Mouse (Mus musculus) Muller cell, postnatal 12 days (primary cell): ENCODE results near the gene Lsr.

Experiments used
- DNase-seq: peaks from one replicate; pipeline ENCODE4 v3.0.0-alpha.2; 2015; ENCODE audit errors: inconsistent ontology term

Lsr gene

GRCm38 (mm10) chr7:30973251-30973500 lies at the start of gene Lsr:
Lsr (minus strand) TSS chr7:30973464.
- no peak for DNase-seq

- DNase-seq = peak; percentile 71
These were observed 44.0 kb upstream of the Lsr start for GRCm38 (mm10) chr7:31017104-31017901.

DNA sequence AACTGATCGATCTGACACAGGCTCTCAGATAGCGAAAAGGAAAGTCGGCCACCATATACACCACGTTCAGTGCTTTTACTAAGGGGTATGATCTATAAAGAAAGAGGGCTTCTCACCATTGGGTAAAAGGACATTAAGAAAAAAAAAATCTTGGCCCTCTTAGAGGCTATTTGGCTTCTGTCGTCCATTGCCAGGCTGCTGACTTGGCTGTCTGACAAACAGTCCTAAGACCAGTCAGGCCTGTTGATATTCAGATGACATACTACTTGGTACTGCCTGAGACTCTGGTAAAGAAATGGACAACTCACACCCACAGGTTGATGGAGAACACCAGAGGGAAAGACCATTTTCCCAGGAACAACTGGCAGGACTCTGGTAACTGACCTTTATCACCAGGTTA lies 39.7 kb upstream of the Lsr start:
- DNase-seq = no peak

- DNase-seq = no peak
These were observed 35.6 kb upstream of the Lsr start for GRCm38 (mm10) chr7:31008889-31009288.

- no peak for DNase-seq
These were observed 34.9 kb upstream of the Lsr start for GRCm38 (mm10) chr7:31008175-31008574.

- no peak for DNase-seq
These were observed 34.5 kb upstream of the Lsr start for GRCm38 (mm10) chr7:31007775-31008174.

DNA sequence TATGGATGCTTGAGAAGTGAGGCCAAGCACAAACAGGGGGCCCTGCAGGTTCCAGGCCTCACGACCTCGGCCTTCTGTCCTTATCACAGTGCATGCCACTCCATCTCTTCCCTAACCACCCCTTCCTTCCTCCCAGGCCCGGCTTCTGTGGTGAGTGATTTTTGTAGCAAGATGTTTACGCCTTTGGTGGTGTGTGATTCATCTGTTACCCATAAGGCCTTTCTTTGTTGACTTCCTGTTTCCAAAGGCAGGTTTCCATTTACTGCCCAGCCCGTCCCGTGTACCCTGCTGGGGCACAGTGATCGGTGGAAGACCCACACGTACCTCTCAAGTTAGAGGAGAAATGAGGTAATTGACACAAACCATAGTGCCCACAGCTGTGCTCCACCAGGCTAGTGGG lies 29.4 kb upstream of the Lsr start:
- DNase-seq = no peak

- DNase-seq = peak; percentile 51
These were observed 27.3 kb upstream of the Lsr start for GRCm38 (mm10) chr7:31000505-31001020.

- DNase-seq = no peak
These were observed 23.2 kb upstream of the Lsr start for GRCm38 (mm10) chr7:30996491-30996890.

- peak; percentile 50 for DNase-seq
These were observed 20.7 kb upstream of the Lsr start for GRCm38 (mm10) chr7:30993986-30994385.

GRCm38 (mm10) chr7:30992148-30992547 lies 18.9 kb upstream of the Lsr start:
- no peak for DNase-seq

DNA sequence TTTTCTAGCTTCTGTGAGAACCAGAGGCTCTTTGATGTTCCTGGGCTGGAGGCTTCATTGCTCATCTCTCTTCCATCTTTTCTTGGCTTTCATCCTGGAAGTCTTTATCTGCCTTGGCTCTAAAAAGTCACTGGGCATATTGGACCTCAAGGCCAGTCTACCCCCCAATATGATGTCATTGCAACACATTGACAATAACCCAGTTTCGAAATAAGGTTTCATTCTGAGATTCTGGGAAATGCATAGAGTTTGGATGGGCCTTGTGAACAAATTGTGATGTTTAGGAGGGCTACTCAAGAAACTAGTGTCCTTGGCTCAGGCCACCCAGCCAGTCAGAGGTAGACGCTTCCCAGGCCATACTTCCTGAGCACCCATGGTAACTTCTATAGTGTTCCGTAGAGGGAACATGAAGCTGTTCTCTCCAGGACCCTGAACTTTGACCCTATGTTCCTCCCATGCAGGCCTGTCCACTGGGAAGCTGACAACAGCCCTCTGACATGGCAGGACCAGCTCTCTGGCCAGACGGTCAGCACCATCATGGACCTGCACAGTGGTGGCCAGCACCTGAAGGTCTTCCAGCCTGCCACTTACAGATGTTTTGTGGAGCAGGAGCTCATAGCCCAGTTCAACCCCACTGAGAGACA lies 15.4 kb upstream of the Lsr start:
- DNase-seq = no peak

DNA sequence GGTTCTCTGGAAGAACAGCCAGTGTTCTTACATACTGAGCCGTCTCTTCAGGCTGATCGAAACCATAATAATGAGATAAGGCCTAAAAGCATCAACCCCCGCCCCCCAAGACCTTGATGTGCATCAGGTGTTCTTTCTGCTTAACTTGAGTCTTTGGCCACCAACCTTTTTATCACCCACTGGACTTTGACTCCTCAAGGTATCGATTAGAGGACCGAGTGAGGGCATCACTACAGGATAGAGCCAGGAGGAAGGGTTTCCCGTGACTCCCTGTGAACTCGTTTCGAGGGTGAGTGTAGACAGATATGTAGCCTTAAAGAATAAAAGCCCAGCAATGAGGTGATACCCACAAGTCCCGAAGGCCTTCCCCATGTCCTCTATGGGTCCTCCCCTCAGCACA lies 12.1 kb upstream of the Lsr start:
- DNase-seq = no peak

- no peak for DNase-seq
These were observed 8.4 kb upstream of the Lsr start for GRCm38 (mm10) chr7:30981703-30982102.

DNA sequence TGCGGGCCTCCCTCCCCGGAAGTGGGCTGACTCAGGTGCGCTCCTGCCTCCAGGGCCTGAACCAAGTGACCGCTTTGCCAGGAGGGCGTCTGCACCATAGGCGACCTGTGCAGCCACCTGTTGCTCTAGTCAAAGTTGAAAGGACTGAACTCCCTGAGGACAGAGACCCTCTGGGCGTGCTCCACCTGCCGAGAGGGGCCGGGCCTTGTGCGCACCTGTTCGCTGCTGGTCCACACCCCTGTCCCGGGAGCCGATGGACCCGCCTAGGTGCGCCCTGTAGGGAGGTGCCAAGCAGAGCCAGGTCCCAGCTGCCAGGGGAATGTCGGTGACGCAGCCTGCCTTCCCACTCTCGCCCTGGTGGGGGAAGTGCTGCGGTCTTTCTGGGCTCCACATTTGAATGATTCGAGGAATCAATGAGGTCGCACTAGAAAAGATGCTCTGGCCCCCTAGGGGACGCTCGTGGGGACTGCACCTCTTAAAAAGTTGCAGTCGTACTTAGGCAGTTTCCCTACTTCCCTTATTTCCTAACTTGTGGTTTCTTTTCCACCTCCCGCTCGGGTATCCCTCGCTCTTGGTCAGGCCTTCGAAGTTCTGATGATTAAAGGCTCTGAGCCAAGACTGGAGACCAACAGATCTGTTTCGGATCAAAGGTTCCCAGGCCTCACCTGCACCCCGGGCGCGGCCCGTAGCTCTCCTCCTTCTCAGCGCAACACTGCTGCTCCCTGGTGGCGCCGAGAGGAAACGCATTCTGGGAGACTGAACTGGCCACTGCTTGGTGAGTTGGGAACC lies 431 bp upstream of the Lsr start, which contains the start of gene Fam187b:
TSS of gene Fam187b (plus strand) at position 290 of the 789 bp plus-strand sequence.
- peak; percentile 94 for DNase-seq

DNA sequence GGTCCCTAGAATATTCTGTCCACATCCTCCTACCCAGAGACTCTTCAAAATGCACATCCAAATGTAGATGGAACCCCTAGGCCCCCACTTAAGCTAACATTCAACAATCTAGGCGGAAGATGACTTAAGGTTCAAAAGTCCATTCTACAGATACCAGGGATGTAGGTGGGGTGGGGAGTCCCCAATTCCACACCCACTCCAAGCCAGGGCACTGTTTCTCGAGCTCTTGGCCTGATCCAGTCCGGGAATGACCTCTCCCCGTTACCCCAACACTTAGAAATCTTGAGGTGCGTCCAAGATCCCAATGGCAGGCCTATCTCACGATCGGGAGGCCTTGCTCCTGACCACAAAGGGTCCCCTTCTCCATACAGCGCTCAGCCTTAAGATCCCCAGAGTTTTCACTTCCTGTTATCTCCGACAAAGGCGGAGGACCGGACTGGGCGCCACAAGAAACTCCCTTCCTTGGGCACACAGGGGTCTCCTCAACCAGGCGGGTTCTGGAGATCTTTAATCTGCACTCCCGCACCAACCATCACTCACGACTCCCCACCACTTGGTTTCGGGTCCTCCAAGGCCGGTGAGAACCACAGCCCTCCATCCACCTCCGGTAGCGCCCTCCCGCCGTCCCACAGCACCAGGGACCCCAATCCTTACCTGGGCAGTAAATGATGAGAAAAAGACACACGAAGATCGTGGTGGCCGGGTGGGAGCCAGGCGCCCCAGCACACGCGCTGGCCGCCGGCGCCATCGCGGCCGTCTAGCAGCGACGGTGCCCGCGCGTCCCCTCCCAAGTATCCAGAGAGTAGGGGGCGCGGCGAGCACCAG lies 626 bp downstream of the Lsr start:
- no peak for DNase-seq

- DNase-seq = no peak
These were observed 1.4 kb downstream of the Lsr start for GRCm38 (mm10) chr7:30971901-30972300.

DNA sequence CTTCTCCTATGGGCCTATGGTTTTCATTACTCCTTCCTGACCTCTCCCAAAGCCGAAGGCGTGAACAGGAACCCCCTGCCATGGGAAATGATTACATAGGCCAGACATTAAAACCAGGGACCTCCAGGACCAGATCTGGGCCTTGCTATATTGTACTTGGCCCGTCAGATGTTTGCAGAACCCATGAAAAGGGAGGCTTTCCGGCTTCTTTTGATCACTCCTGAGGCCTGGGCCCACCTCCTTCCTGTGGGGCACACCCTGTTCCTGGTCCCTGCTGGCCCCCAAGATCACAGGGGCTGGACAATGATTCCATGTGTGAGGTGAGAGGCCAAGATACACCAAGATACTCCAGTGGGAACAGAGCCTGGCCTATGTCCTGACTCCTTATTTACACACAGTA lies 4.1 kb downstream of the Lsr start:
- no peak for DNase-seq

DNA sequence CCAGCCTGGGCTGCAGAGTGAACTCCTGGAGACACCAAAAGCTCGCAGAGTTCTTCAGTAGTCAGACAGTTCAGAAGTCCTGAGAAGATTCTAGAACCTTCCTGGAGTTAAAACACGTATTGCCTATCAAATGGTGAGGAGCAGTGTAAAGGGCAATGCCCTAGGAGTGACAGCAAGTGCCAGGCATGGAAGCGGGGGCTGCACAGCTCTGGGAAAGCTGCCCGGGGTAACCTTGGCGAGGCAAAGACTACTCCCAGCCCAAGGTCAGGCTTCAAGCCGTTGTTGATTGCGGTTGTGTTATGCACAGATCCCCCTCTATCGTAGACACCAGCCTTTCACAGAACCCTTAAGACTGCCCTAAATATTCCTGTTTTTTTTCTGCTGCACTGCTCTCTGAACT lies 4.7 kb downstream of the Lsr start:
- DNase-seq = no peak

DNA sequence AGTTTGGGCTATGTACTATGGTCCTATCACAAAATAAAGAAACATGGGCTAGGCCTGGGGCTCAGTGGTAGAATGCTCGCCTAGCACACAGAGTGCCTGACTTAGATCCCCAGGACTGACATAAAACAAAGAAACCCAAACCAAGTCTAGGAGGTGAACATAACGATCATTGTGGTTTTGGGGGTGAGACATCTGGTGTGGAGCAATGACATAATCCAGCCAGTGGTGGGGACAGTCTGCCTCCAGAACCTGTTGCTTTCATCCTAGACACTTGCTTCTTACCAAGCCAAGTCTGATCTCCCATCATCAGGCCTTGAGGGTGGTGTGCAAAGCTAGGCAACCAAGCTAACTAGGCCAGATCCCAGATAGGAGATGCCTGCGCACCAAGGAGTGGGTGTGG lies 6.6 kb downstream of the Lsr start:
- DNase-seq = no peak

DNA sequence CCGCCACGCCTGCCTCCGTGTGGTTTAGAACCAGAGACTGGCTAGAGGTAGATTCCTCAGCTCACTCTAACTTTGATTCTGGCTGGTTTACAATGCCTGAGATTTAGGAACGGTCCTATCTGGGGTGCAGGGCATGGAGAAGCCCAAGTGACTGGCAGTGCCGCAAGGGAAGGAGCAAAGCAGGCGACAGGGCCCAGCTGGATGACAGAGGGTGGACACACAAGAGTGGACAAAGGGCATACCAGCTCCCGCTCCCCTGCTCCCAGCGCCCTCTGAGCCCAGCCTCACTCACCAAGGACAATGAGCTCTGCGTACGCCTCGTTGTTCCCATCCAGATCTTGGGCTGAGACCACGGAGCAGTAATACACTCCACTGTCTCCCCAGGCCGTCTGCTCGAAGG lies 7.6 kb downstream of the Lsr start:
- DNase-seq = no peak

DNA sequence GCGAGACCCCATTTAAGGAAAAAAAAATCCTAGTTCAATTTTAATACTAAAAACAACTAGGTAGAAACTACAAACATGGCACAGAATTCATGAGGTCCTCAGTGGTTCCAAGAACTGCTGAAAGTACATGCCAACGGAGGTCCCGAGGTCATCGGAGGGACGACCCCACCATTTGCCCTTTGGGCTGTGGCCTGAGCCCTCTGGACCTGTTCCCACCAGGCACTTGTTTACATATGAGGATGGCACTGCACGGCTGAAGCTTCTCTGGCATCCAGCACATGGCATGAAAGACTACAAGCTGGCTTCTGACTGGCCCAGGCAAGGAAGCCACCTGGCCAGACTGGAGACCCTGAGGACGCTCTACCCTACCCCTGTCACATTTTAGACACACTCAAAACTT lies 8.9 kb downstream of the Lsr start:
- DNase-seq = no peak
